Mouse (Mus musculus) midbrain, postnatal 0 days (tissue): ENCODE results near the gene Pcnt. TPM values are rescaled to one million over a fixed set of nuclear protein-coding genes. Genes with fewer than 3 reads are reported as not detected.

ENCODE experiments used
- ATAC-seq: fragments of 200-750 bp; cut with Nextera tagmentation; 2 replicates; pipeline ENCODE4 v1.8.0; 2017; ENCODE audit warnings: moderate number of reproducible peaks, mild to moderate bottlenecking, moderate TSS enrichment, moderate library complexity; ENCODE audit not compliant: low FRiP score
- DNase-seq: peaks from one replicate; pipeline ENCODE4 v3.0.0-alpha.2; 2015; ENCODE audit warnings: low spot score
- H3K27ac ChIP-seq: fragments of 300-500 bp; sonication (generic); 2 replicates; pipeline ENCODE4 v1.5.1; 2014; ENCODE audit warnings: low read depth, mild to moderate bottlenecking, low read length, mixed read lengths
- H3K27me3 ChIP-seq: fragments of 300-500 bp; sonication (generic); 2 replicates; pipeline ENCODE4 v1.6.1; 2014; ENCODE audit warnings: low read length, control low read depth, mixed read lengths; ENCODE audit not compliant: insufficient read depth
- H3K36me3 ChIP-seq: fragments of 300-500 bp; sonication (generic); 2 replicates; pipeline ENCODE4 v1.6.1; 2014; ENCODE audit warnings: low read length, control low read depth, mixed read lengths; ENCODE audit not compliant: insufficient read depth
- H3K4me1 ChIP-seq: fragments of 300-500 bp; sonication (generic); 2 replicates; pipeline ENCODE4 v1.6.1; 2014; ENCODE audit warnings: mild to moderate bottlenecking, control low read depth, antibody characterized with exemption, low read length, mixed read lengths; ENCODE audit not compliant: insufficient read depth
- H3K4me2 ChIP-seq: fragments of 300-500 bp; sonication (generic); 2 replicates; pipeline ENCODE4 v1.6.1; 2014; ENCODE audit warnings: low read depth, mild to moderate bottlenecking, low read length, mixed read lengths; ENCODE audit not compliant: poor library complexity, severe bottlenecking
- H3K4me3 ChIP-seq: fragments of 300-500 bp; sonication (generic); 2 replicates; pipeline ENCODE4 v1.5.1; 2014; ENCODE audit warnings: low read depth, mild to moderate bottlenecking, low read length, moderate library complexity
- H3K9ac ChIP-seq: fragments of 300-500 bp; sonication (generic); replicated peaks from 2 replicates; pipeline ENCODE4 v1.6.1; 2014; ENCODE audit warnings: mild to moderate bottlenecking, low read length, moderate library complexity, mixed read lengths; ENCODE audit not compliant: poor library complexity, severe bottlenecking
- H3K9me3 ChIP-seq: fragments of 300-500 bp; sonication (generic); 2 replicates; pipeline ENCODE4 v1.6.1; 2016; ENCODE audit warnings: low read length, control low read depth
- CTCF ChIP-seq: IDR thresholded peaks from 2 replicates; pipeline ENCODE4 v1.5.1; 2016; ENCODE audit warnings: antibody characterized with exemption, mild to moderate bottlenecking
- WGBS: fragments of 180-500 bp; shearing (Covaris S2); extraction: QIAGEN DNeasy Blood & Tissue Kit; methylation state at CpG from one replicate; pipeline ENCODE4 v1.1.7; 2014; 5-methylcytosine and 5-hydroxymethylcytosine counted together
- polyA plus RNA-seq: library from polyadenylated mRNA; unstranded; fragments of >200 nt; fragmentation: Nextera tagmentation; extraction: Ambion mirVana; gene quantifications from 2 replicates; pipeline ENCODE4 v1.2.1, GENCODE M21; 2015
- total RNA-seq: library from RNA; depleted of rRNA; stranded (reverse); fragments of >200 nt; gene quantifications from 2 replicates; pipeline ENCODE4 v1.2.3, GENCODE M21; 2014

Pcnt gene
- total and polyA plus RNA-seq, 2 experiments from 2014 or later, result 3.9 to 12.8 TPM

GRCm38 (mm10) chr10:76473759-76474158 is 31.2 kb upstream of the Pcnt start:
- Histone ChIP-seq H3K4me1 (no peaks in the 10 kb centered on the region), H3K9me3 (no peaks in the 10 kb centered on the region), H3K36me3 (peaks cover 51% of the 10 kb centered on the region), H3K27me3 (no peaks in the 10 kb centered on the region), H3K4me2 (no peak overlapping the region), H3K27ac (no peak overlapping the region), H3K9ac (no peak overlapping the region), H3K4me3 (no peak overlapping the region)
- 94% methylated on average over 5 of the region's 5 CpGs for WGBS
- no peak for ATAC-seq
- DNase-seq, result no peak
- TF ChIP-seq CTCF, result no peak

GRCm38 (mm10) chr10:76468203-76469162 is 25.9 kb upstream of the Pcnt start, which contains the start of the genes Mcm3ap and Ybey:
Gene Mcm3ap, plus strand, starts transcription at chr10:76468927.
Gene Ybey, minus strand, starts transcription at chr10:76469114.
- no peaks in the 10 kb centered on the region for H3K27me3 ChIP-seq
- peak within 1 kb of the TSS; percentile 60 for H3K4me2 ChIP-seq
- H3K4me3 ChIP-seq, result peak within 1 kb of the TSS; percentile 66
- no peaks in the 10 kb centered on the region for H3K9me3 ChIP-seq
- WGBS, result 2% methylated on average over 55 of the region's 55 CpGs
- TF ChIP-seq CTCF, result peak; percentile 65
- peak within 1 kb of the TSS; percentile 81 for H3K9ac ChIP-seq
- H3K27ac ChIP-seq, result peak within 1 kb of the TSS; percentile 81
- peak; percentile 94 for DNase-seq
- peaks cover 3% of the 10 kb centered on the region; the same call in 1 of the 2 replicates for H3K4me1 ChIP-seq
- H3K36me3 ChIP-seq, result peaks cover 26% of the 10 kb centered on the region
- ATAC-seq, result peak; percentile 96

GRCm38 (mm10) chr10:76462721-76463120 is 20.1 kb upstream of the Pcnt start:
- Histone ChIP-seq H3K4me3 (no peak overlapping the region), H3K4me2 (no peak overlapping the region), H3K36me3 (peaks cover 7% of the 10 kb centered on the region), H3K9me3 (no peaks in the 10 kb centered on the region), H3K4me1 (peaks cover 2% of the 10 kb centered on the region; the same call in 1 of the 2 replicates), H3K27me3 (no peaks in the 10 kb centered on the region), H3K27ac (no peak overlapping the region), H3K9ac (no peak overlapping the region)
- no peak for DNase-seq
- no peak for TF ChIP-seq CTCF
- ATAC-seq, result no peak
- WGBS, result 96% methylated on average over 6 of the region's 6 CpGs

- no peaks in the 10 kb centered on the region for H3K9me3 ChIP-seq
- H3K4me3 ChIP-seq, result no peak overlapping the region
- H3K27me3 ChIP-seq, result no peaks in the 10 kb centered on the region
- H3K27ac ChIP-seq, result no peak overlapping the region
- H3K36me3 ChIP-seq, result peaks cover 7% of the 10 kb centered on the region
- 92% methylated on average over 7 of the region's 7 CpGs for WGBS
- DNase-seq, result no peak
- H3K9ac ChIP-seq, result no peak overlapping the region
- ATAC-seq, result no peak
- H3K4me1 ChIP-seq, result no peaks in the 10 kb centered on the region
- no peak overlapping the region for H3K4me2 ChIP-seq
- TF ChIP-seq CTCF, result no peak
Observed at GRCm38 (mm10) chr10:76462312-76462711, 19.7 kb upstream of the Pcnt start.

- H3K36me3 ChIP-seq, result peaks cover 7% of the 10 kb centered on the region
- H3K9me3 ChIP-seq, result no peaks in the 10 kb centered on the region
- ATAC-seq (no peak), DNase-seq (no peak)
- no peak overlapping the region for H3K4me2 ChIP-seq
- no peak overlapping the region for H3K9ac ChIP-seq
- WGBS, result 92% methylated on average over 1 of the region's 1 CpGs
- H3K4me3 ChIP-seq, result no peak overlapping the region
- no peak for TF ChIP-seq CTCF
- H3K27ac ChIP-seq, result no peak overlapping the region
- no peaks in the 10 kb centered on the region for H3K4me1 ChIP-seq
- H3K27me3 ChIP-seq, result no peaks in the 10 kb centered on the region
Observed at GRCm38 (mm10) chr10:76461255-76461654, 18.7 kb upstream of the Pcnt start.

- DNase-seq (peak; percentile 66), ATAC-seq (no peak)
- Histone ChIP-seq H3K9ac (no peak overlapping the region), H3K27ac (no peak overlapping the region), H3K36me3 (no peaks in the 10 kb centered on the region), H3K9me3 (no peaks in the 10 kb centered on the region), H3K4me1 (no peaks in the 10 kb centered on the region), H3K27me3 (no peaks in the 10 kb centered on the region), H3K4me3 (no peak overlapping the region), H3K4me2 (no peak overlapping the region)
- 60% methylated on average over 4 of the region's 5 CpGs for WGBS
- peak; percentile 82 for TF ChIP-seq CTCF
Observed at GRCm38 (mm10) chr10:76455289-76455688, 12.7 kb upstream of the Pcnt start.
